Mouse (Mus musculus) B cell, adult (primary cell): ENCODE results near the gene Vps33b. TPM values are rescaled to one million over a fixed set of nuclear protein-coding genes. Genes with fewer than 3 reads are reported as not detected.

ENCODE experiments used
- total RNA-seq: library from RNA; stranded (reverse); gene quantifications from 4 replicates; pipeline ENCODE4 v1.2.4, GENCODE M21; 2023; ENCODE audit not compliant: inconsistent age

Vps33b gene
- 34.4 to 40.6 TPM (median 38.5 TPM) in 4 replicates for total RNA-seq

DNA sequence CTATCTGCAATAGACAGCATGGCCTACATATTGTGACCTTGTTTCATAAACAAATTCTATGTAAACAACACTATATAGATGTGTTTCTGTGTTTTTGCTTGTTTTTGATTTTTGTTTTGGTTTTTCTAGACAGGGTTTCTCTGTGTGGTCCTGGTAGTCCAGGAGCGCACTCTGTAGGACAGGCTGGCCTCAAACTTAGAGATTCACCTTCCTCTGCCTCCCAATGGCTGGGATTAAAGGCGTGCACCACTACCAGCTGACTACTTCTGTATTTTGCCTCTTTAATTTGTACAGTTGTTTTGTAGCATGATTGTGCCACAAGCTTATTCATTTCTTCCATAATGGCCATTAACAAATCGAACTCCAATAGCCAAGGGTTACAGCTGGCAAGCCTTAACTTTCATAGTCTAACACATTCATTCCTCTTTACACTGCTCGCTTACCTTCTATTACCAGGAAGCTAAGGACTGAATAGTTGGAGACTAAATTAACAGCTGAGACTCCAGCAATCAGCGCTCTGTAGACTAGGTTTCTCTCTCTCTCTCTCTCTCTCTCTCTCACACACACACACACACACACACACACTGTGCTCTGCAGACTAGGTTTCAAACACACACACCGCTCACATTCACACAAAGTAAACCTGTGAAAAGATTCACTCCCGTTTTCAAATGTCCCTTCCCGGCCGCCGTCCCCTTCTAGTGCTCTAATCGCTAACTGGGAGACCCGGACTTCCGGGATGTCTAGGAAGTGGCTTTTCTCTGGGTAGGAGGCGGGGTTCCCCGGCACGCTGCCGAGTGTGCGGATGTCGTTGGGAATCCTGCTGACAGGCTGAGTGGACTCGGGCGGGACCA lies at the start of gene Vps33b:
Gene Vps33b (plus strand): TSS at position 753 of the 854 bp plus-strand sequence.

DNA sequence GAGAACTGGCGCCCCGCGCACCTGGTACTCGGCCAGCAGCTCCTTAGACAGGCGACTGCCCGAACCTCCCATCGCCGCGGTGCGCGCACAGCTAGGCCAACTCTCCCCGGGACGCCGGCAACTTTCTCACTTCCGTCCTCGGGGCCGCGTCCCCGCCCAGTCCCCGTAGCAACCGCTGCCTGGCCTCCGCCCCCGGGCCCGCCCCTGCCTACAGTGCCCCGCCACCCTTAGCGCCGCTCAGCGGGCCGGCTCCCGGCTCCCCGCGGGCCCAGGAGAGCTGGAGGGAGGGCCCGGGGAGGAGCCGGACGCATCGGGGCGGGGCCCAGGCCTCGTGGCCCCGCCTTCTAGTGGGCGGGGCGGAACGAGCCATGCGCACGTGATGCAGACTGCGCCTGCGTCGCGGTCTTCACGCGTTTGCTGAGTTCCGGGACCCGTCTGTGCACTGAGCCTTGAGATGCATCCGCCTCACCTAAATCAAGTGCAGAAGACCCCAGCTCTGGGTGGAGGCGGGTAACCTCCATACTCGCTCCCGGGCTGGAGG lies 36.9 kb upstream of the Vps33b start, which contains the start of the genes Cib1 and Gdpgp1:
Gene Cib1 (minus strand): TSS at position 325 of the 541 bp plus-strand sequence.
Gene Gdpgp1 (plus strand): TSS at position 377 of the 541 bp plus-strand sequence.

GRCm38 (mm10) chr7:80246148-80246721 lies 23.2 kb upstream of the Vps33b start, which contains the start of gene Ttll13:
TSS of gene Ttll13 (plus strand) at chr7:80246376.

DNA sequence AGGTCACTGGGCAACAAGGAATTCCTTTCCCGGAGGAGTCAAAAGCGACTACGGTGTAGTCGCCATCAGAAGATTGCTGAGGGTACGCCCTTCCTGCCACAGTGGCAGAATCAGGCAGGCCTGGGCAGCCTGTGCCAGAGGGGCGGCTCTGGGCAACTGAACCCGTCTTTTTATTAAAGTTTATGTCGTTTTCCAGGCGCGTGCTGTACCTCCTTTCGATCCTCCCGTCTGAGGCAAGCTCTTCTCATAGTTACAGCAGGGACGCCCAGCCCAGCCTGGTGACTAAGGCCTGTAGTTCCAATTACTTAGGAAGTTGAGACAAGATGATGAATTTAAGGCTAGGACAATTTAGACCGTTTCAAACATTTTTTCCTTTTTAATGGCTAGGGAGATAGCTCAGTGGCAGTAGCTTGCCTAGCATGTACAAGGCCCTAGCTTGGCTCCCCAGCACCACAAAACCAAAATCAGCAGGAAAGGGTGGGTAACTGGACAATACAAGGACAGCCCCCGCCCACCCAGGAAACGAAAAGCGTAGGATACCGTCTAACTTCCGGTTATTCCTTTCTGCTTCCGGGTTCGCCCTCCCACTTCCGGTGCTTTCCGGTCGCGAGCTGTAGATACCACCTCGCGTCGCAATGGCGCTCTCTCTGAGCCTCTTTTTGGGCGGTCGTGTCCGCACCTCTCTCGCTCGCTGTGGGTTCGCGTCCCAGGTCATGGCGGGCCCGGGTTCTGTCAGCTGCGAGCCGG lies 8.7 kb upstream of the Vps33b start, which contains the start of gene Ngrn:
Gene Ngrn (plus strand): TSS at position 591 of the 747 bp plus-strand sequence.

DNA sequence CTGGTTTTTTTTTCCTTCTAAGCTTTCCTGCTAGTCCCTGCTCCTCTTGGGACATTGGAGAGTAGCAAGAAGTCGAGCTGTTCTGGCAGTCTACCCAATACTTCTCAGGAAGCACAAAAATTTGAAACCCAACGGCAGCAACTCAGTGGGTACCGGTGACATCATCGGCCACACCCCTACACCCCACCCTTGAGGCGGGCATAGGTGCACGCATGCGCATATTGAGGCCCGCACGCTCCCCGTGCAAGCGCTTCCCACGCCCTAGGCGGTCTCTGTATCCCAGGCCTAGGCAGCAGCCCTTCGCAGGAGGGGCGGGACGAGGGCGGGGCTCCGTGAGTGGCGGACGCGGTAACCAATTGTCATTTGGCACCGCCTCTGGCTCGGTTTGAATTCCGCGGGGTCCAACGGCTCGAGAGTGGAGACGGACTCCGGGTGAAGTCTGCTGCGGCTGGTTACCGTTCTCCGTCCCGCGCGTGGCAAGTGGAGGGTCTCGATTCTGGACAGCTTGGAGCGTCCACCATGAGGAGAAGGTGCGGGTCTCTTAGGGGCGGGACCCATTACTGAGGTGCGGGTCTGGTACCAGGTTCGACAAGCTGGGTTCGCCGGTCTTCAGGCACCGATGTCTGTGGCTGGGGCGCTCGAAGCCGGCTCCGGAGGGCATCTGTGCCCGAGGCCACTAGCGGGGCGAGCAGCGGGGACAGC lies 24.8 kb downstream of the Vps33b start, which contains the start of gene Prc1:
Gene Prc1 (plus strand): TSS at position 389 of the 702 bp plus-strand sequence.

GRCm38 (mm10) chr7:80324043-80324815 lies 54.8 kb downstream of the Vps33b start, which contains the start of gene Rccd1:
TSS of gene Rccd1 (minus strand) at chr7:80324454.

GRCm38 (mm10) chr7:80340793-80341192 lies 71.3 kb downstream of the Vps33b start, which contains the start of gene Unc45a:
TSS of gene Unc45a (minus strand) at chr7:80341005.

Other genes with a start within 250 kb of the Vps33b start
- gene Zfp710, start 244.8 kb upstream of the Vps33b start, total RNA-seq: 49.5 to 75.4 TPM (median 68.2 TPM) in 4 replicates
- gene Idh2, start 154.3 kb upstream of the Vps33b start, total RNA-seq: 21.3 to 28.3 TPM (median 24.7 TPM) in 4 replicates
- gene Sema4b, start 82.8 kb upstream of the Vps33b start, total RNA-seq: 160 to 187 TPM (median 181 TPM) in 4 replicates
- gene Cib1, start 36.8 kb upstream of the Vps33b start, total RNA-seq: 99.8 to 120 TPM (median 105 TPM) in 4 replicates
- 5.3 to 7.0 TPM (median 5.8 TPM) in 4 replicates for gene Gdpgp1, start 36.8 kb upstream of the Vps33b start, total RNA-seq
- gene Ttll13, start 23.3 kb upstream of the Vps33b start, total RNA-seq: 0.72 to 1.1 TPM (median 0.85 TPM) in 4 replicates
- gene Ngrn, start 8.4 kb upstream of the Vps33b start, total RNA-seq: 11.5 to 19.3 TPM (median 15.4 TPM) in 4 replicates
- gene Prc1, start 24.8 kb downstream of the Vps33b start, total RNA-seq: 3.0 to 6.1 TPM (median 5.3 TPM) in 4 replicates
- gene Rccd1, start 54.8 kb downstream of the Vps33b start, total RNA-seq: 25.3 to 30.0 TPM (median 28.4 TPM) in 4 replicates
- 90.2 to 97.5 TPM (median 95.7 TPM) in 4 replicates for gene Unc45a, start 71.4 kb downstream of the Vps33b start, total RNA-seq
- 6.1 to 20.0 TPM (median 10.3 TPM) in 4 replicates for gene Hddc3, start 73.5 kb downstream of the Vps33b start, total RNA-seq
- gene Man2a2, start 101.7 kb downstream of the Vps33b start, total RNA-seq: 97.1 to 110 TPM (median 103 TPM) in 4 replicates
- 24.3 to 39.6 TPM (median 29.6 TPM) in 4 replicates for gene Fes, start 118.3 kb downstream of the Vps33b start, total RNA-seq
- gene Furin, start 135.8 kb downstream of the Vps33b start, total RNA-seq: 48.4 to 61.1 TPM (median 54.8 TPM) in 4 replicates